Mouse (Mus musculus) hindbrain, embryonic 14.5 days (tissue): ENCODE measurements at regions not wholly inside any gene's neighbourhood (a gene's known extent, or its start where the extent isn't known, plus 50 kb on each side); places are given as distances from the start of the nearest gene placed in this dataset.

Experiments
- ATAC-seq: fragments of 200-750 bp; cut with Nextera tagmentation; 2 replicates; pipeline ENCODE4 v1.8.0; 2017; ENCODE audit warnings: moderate number of reproducible peaks, mild to moderate bottlenecking, moderate TSS enrichment, moderate library complexity; ENCODE audit not compliant: low FRiP score
- DNase-seq: peaks from one replicate; pipeline ENCODE4 v3.0.0-alpha.2; 2015; ENCODE audit warnings: low spot score
- H3K27ac ChIP-seq: fragments of 300-500 bp; sonication (generic); 2 replicates; pipeline ENCODE4 v1.5.1; 2014; ENCODE audit warnings: mild to moderate bottlenecking, moderate library complexity
- H3K27me3 ChIP-seq: fragments of 300-500 bp; sonication (generic); 2 replicates; pipeline ENCODE4 v1.6.1; 2014; ENCODE audit warnings: mild to moderate bottlenecking, low read length, mixed read lengths; ENCODE audit not compliant: control insufficient read depth, insufficient read depth
- H3K36me3 ChIP-seq: fragments of 300-500 bp; sonication (generic); replicated peaks from 2 replicates; pipeline ENCODE4 v1.6.1; 2014; ENCODE audit not compliant: control insufficient read depth, insufficient read depth
- H3K4me1 ChIP-seq: fragments of 300-500 bp; sonication (generic); replicated peaks from 2 replicates; pipeline ENCODE4 v1.6.1; 2014; ENCODE audit warnings: antibody characterized with exemption, low read length, mixed read lengths; ENCODE audit not compliant: control insufficient read depth, insufficient read depth
- H3K4me2 ChIP-seq: fragments of 300-500 bp; sonication (generic); replicated peaks from 2 replicates; pipeline ENCODE4 v1.6.1; 2014; ENCODE audit warnings: mild to moderate bottlenecking, moderate library complexity
- H3K4me3 ChIP-seq: fragments of 300-500 bp; sonication (generic); replicated peaks from 2 replicates; pipeline ENCODE4 v1.5.1; 2014; ENCODE audit warnings: mild to moderate bottlenecking, low read length
- H3K9ac ChIP-seq: fragments of 300-500 bp; sonication (generic); 2 replicates; pipeline ENCODE4 v1.6.1; 2014
- H3K9me3 ChIP-seq: fragments of 300-500 bp; sonication (generic); 2 replicates; pipeline ENCODE4 v1.6.1; 2016; ENCODE audit warnings: low read length; ENCODE audit not compliant: control insufficient read depth
- WGBS: fragments of 180-500 bp; shearing (Covaris S2); extraction: QIAGEN DNeasy Blood & Tissue Kit; methylation state at CpG from one replicate; pipeline ENCODE4 v1.1.7; 2014; 5-methylcytosine and 5-hydroxymethylcytosine counted together

GRCm38 (mm10) chr5:75791738-75792137 lies 186.5 kb downstream of the Kdr start:
- Histone ChIP-seq H3K27me3 (no peaks in the 10 kb centered on the region), H3K27ac (no peak overlapping the region), H3K4me2 (no peak overlapping the region), H3K9ac (no peak overlapping the region), H3K4me1 (peaks cover 4% of the 10 kb centered on the region; the same call in 1 of the 2 replicates), H3K9me3 (no peaks in the 10 kb centered on the region), H3K36me3 (no peaks in the 10 kb centered on the region), H3K4me3 (no peak overlapping the region)
- ATAC-seq (no peak), DNase-seq (no peak)
- 88% methylated on average over 8 of the region's 8 CpGs for WGBS

- no peak for DNase-seq
- Histone ChIP-seq H3K27me3 (no peaks in the 10 kb centered on the region), H3K4me3 (no peak overlapping the region), H3K4me1 (peaks cover 4% of the 10 kb centered on the region; the same call in 1 of the 2 replicates), H3K4me2 (no peak overlapping the region), H3K9ac (no peak overlapping the region), H3K9me3 (no peaks in the 10 kb centered on the region), H3K36me3 (no peaks in the 10 kb centered on the region), H3K27ac (no peak overlapping the region)
- ATAC-seq = no peak
- WGBS = 29% methylated on average over 3 of the region's 3 CpGs
Observed at GRCm38 (mm10) chr5:75788087-75788486, 190.2 kb downstream of the Kdr start.

GRCm38 (mm10) chr5:75786196-75786595 lies 192.1 kb downstream of the Kdr start:
- ATAC-seq = no peak
- 94% methylated on average over 3 of the region's 3 CpGs for WGBS
- Histone ChIP-seq H3K27ac (no peak overlapping the region), H3K4me3 (no peak overlapping the region), H3K4me1 (peaks cover 4% of the 10 kb centered on the region; the same call in 1 of the 2 replicates), H3K27me3 (no peaks in the 10 kb centered on the region), H3K9ac (no peak overlapping the region), H3K4me2 (no peak overlapping the region), H3K36me3 (no peaks in the 10 kb centered on the region), H3K9me3 (no peaks in the 10 kb centered on the region)
- no peak for DNase-seq

- no peak overlapping the region for H3K4me3 ChIP-seq
- H3K36me3 ChIP-seq = no peaks in the 10 kb centered on the region
- WGBS = 81% methylated on average over 8 of the region's 8 CpGs
- H3K27me3 ChIP-seq = no peaks in the 10 kb centered on the region
- no peak overlapping the region for H3K9ac ChIP-seq
- no peak overlapping the region for H3K27ac ChIP-seq
- no peak for DNase-seq
- peaks cover 4% of the 10 kb centered on the region; the same call in 1 of the 2 replicates for H3K4me1 ChIP-seq
- no peak overlapping the region for H3K4me2 ChIP-seq
- ATAC-seq = no peak
- no peaks in the 10 kb centered on the region for H3K9me3 ChIP-seq
Observed at GRCm38 (mm10) chr5:75784998-75785593, 193.2 kb downstream of the Kdr start.

GRCm38 (mm10) chr5:75770592-75770991 lies 195.9 kb downstream of the Kit start:
- DNase-seq (no peak), ATAC-seq (no peak)
- 81% methylated on average over 5 of the region's 5 CpGs for WGBS
- H3K36me3 ChIP-seq = no peaks in the 10 kb centered on the region
- H3K9me3 ChIP-seq = no peaks in the 10 kb centered on the region
- H3K4me2 ChIP-seq = no peak overlapping the region
- no peak overlapping the region for H3K9ac ChIP-seq
- H3K27me3 ChIP-seq = no peaks in the 10 kb centered on the region
- H3K4me1 ChIP-seq = no peaks in the 10 kb centered on the region
- H3K27ac ChIP-seq = no peak overlapping the region
- H3K4me3 ChIP-seq = no peak overlapping the region

GRCm38 (mm10) chr5:75767213-75767612 lies 192.5 kb downstream of the Kit start:
- DNase-seq (no peak), ATAC-seq (no peak)
- no peak overlapping the region for H3K9ac ChIP-seq
- H3K36me3 ChIP-seq = no peaks in the 10 kb centered on the region
- no peak overlapping the region for H3K27ac ChIP-seq
- 88% methylated on average over 1 of the region's 1 CpGs for WGBS
- no peaks in the 10 kb centered on the region for H3K9me3 ChIP-seq
- no peak overlapping the region for H3K4me3 ChIP-seq
- H3K27me3 ChIP-seq = no peaks in the 10 kb centered on the region
- no peak overlapping the region for H3K4me2 ChIP-seq
- H3K4me1 ChIP-seq = no peaks in the 10 kb centered on the region

GRCm38 (mm10) chr5:75762374-75762773 lies 187.7 kb downstream of the Kit start:
- ATAC-seq = no peak
- Histone ChIP-seq H3K27ac (peak overlapping the region; percentile 73; the same call in 1 of the 2 replicates), H3K9ac (0 out of 2 replicates have a peak overlapping the region, but pooled peaks have one; percentile 31), H3K36me3 (no peaks in the 10 kb centered on the region), H3K27me3 (no peaks in the 10 kb centered on the region), H3K4me3 (no peak overlapping the region), H3K4me2 (no peak overlapping the region), H3K9me3 (no peaks in the 10 kb centered on the region), H3K4me1 (no peaks in the 10 kb centered on the region)
- 45% methylated on average over 6 of the region's 6 CpGs for WGBS
- no peak for DNase-seq

GRCm38 (mm10) chr5:75761459-75762310 lies 187.0 kb downstream of the Kit start:
- ATAC-seq = no peak
- H3K36me3 ChIP-seq = no peaks in the 10 kb centered on the region
- H3K9ac ChIP-seq = no peak overlapping the region
- no peaks in the 10 kb centered on the region for H3K4me1 ChIP-seq
- no peaks in the 10 kb centered on the region for H3K9me3 ChIP-seq
- no peaks in the 10 kb centered on the region for H3K27me3 ChIP-seq
- no peak for DNase-seq
- H3K4me2 ChIP-seq = no peak overlapping the region
- no peak overlapping the region for H3K4me3 ChIP-seq
- no peak overlapping the region; the same call in 1 of the 2 replicates for H3K27ac ChIP-seq
- WGBS = 83% methylated on average over 11 of the region's 11 CpGs

- no peaks in the 10 kb centered on the region for H3K36me3 ChIP-seq
- no peak overlapping the region for H3K4me2 ChIP-seq
- DNase-seq = no peak
- H3K27ac ChIP-seq = no peak overlapping the region
- H3K9ac ChIP-seq = no peak overlapping the region
- H3K27me3 ChIP-seq = no peaks in the 10 kb centered on the region
- no peak for ATAC-seq
- 57% methylated on average over 7 of the region's 7 CpGs for WGBS
- no peak overlapping the region for H3K4me3 ChIP-seq
- H3K9me3 ChIP-seq = no peaks in the 10 kb centered on the region
- no peaks in the 10 kb centered on the region for H3K4me1 ChIP-seq
Observed at GRCm38 (mm10) chr5:75756168-75756567, 181.5 kb downstream of the Kit start.
